Mouse (Mus musculus): ENCODE results near the gene Ankrd34c. TPM values are rescaled to one million over a fixed set of nuclear protein-coding genes. Genes with fewer than 3 reads are reported as not detected.

Ankrd34c gene
- polyA plus RNA-seq (2015; fragmentation: Nextera tagmentation; extraction: Ambion mirVana) = not detected in 2 replicates

GRCm38 (mm10) chr9:89738295-89738694, at the start of gene Ankrd34c:
TSS of gene Ankrd34c (minus strand) at chr9:89738475.
- no peak for ATAC-seq (replicated peaks; ENCODE audit: insufficient number of reproducible peaks, insufficient read depth, low FRiP score, low read depth)

GRCm38 (mm10) chr9:89787532-89787931, 49.3 kb upstream of the Ankrd34c start:
- Histone ChIP-seq H3K9me3 (replicated peaks) (no peaks in the 10 kb centered on the region), H3K27ac (no peak overlapping the region), H3K27me3 (no peaks in the 10 kb centered on the region), H3K36me3 (no peaks in the 10 kb centered on the region), H3K4me2 (no peak overlapping the region), H3K4me1 (replicated peaks) (no peaks in the 10 kb centered on the region), H3K4me3 (no peak overlapping the region), H3K9ac (no peak overlapping the region)
- no peak for ATAC-seq (replicated peaks; ENCODE audit: insufficient number of reproducible peaks, insufficient read depth, low FRiP score, low read depth)
- WGBS = 66% methylated on average over 4 of the region's 4 CpGs

More at GRCm38 (mm10) chr9:89738295-89738694, at the start of gene Ankrd34c:
- H3K9ac ChIP-seq = no peak within 1 kb of the TSS
- H3K4me1 ChIP-seq (replicated peaks) = no peaks in the 10 kb centered on the region
- no peak within 1 kb of the TSS for H3K4me2 ChIP-seq
- no peaks in the 10 kb centered on the region for H3K36me3 ChIP-seq
- H3K27ac ChIP-seq = no peak within 1 kb of the TSS
- 2% methylated on average over 8 of the region's 8 CpGs for WGBS
- no peaks in the 10 kb centered on the region for H3K9me3 ChIP-seq (replicated peaks)
- H3K4me3 ChIP-seq = no peak within 1 kb of the TSS
- H3K27me3 ChIP-seq = peaks cover 25% of the 10 kb centered on the region

GRCm38 (mm10) chr9:89781395-89781927, 43.2 kb upstream of the Ankrd34c start:
- H3K27me3 ChIP-seq = no peaks in the 10 kb centered on the region
- no peak overlapping the region for H3K27ac ChIP-seq
- H3K9ac ChIP-seq = no peak overlapping the region
- no peak overlapping the region for H3K4me2 ChIP-seq
- H3K4me1 ChIP-seq (replicated peaks) = no peaks in the 10 kb centered on the region
- H3K4me3 ChIP-seq = no peak overlapping the region
- H3K9me3 ChIP-seq (replicated peaks) = no peaks in the 10 kb centered on the region
- no peaks in the 10 kb centered on the region for H3K36me3 ChIP-seq
- ATAC-seq (replicated peaks; ENCODE audit: insufficient number of reproducible peaks, insufficient read depth, low FRiP score, low read depth) = no peak

GRCm38 (mm10) chr9:89779237-89779636, 41.0 kb upstream of the Ankrd34c start:
- WGBS = 95% methylated on average over 1 of the region's 1 CpGs
- H3K36me3 ChIP-seq = no peaks in the 10 kb centered on the region
- no peaks in the 10 kb centered on the region for H3K27me3 ChIP-seq
- H3K4me3 ChIP-seq = no peak overlapping the region
- no peak overlapping the region for H3K27ac ChIP-seq
- no peak overlapping the region for H3K9ac ChIP-seq
- H3K9me3 ChIP-seq (replicated peaks) = no peaks in the 10 kb centered on the region
- no peak overlapping the region for H3K4me2 ChIP-seq
- no peaks in the 10 kb centered on the region for H3K4me1 ChIP-seq (replicated peaks)
- no peak for ATAC-seq (replicated peaks; ENCODE audit: insufficient number of reproducible peaks, insufficient read depth, low FRiP score, low read depth)

GRCm38 (mm10) chr9:89771153-89771552, 32.9 kb upstream of the Ankrd34c start:
- Histone ChIP-seq H3K4me2 (no peak overlapping the region), H3K4me1 (replicated peaks) (0 out of 2 replicates have a peak, but pooled peaks cover 2% of the 10 kb centered on the region), H3K9me3 (replicated peaks) (no peaks in the 10 kb centered on the region), H3K4me3 (no peak overlapping the region), H3K27ac (no peak overlapping the region), H3K9ac (no peak overlapping the region), H3K27me3 (no peaks in the 10 kb centered on the region), H3K36me3 (no peaks in the 10 kb centered on the region)
- 10% methylated on average over 1 of the region's 1 CpGs for WGBS
- ATAC-seq (replicated peaks; ENCODE audit: insufficient number of reproducible peaks, insufficient read depth, low FRiP score, low read depth) = no peak; the same call in 1 of the 2 replicates

GRCm38 (mm10) chr9:89762017-89762416, 23.7 kb upstream of the Ankrd34c start:
- Histone ChIP-seq H3K4me3 (no peak overlapping the region), H3K27ac (no peak overlapping the region), H3K9ac (no peak overlapping the region), H3K27me3 (no peaks in the 10 kb centered on the region), H3K36me3 (no peaks in the 10 kb centered on the region), H3K4me2 (no peak overlapping the region), H3K4me1 (replicated peaks) (no peaks in the 10 kb centered on the region), H3K9me3 (replicated peaks) (no peaks in the 10 kb centered on the region)
- WGBS = 65% methylated on average over 1 of the region's 1 CpGs
- no peak for ATAC-seq (replicated peaks; ENCODE audit: insufficient number of reproducible peaks, insufficient read depth, low FRiP score, low read depth)

- Histone ChIP-seq H3K9me3 (replicated peaks) (no peaks in the 10 kb centered on the region), H3K4me1 (replicated peaks) (no peaks in the 10 kb centered on the region), H3K27me3 (no peaks in the 10 kb centered on the region), H3K27ac (no peak overlapping the region), H3K4me2 (no peak overlapping the region), H3K9ac (no peak overlapping the region), H3K36me3 (no peaks in the 10 kb centered on the region), H3K4me3 (no peak overlapping the region)
- ATAC-seq (replicated peaks; ENCODE audit: insufficient number of reproducible peaks, insufficient read depth, low FRiP score, low read depth) = no peak
- WGBS = 58% methylated on average over 1 of the region's 1 CpGs
Measured at GRCm38 (mm10) chr9:89758569-89758968, 20.3 kb upstream of the Ankrd34c start.

GRCm38 (mm10) chr9:89758139-89758538, 19.9 kb upstream of the Ankrd34c start:
- no peak for ATAC-seq (replicated peaks; ENCODE audit: insufficient number of reproducible peaks, insufficient read depth, low FRiP score, low read depth)
- H3K36me3 ChIP-seq = no peaks in the 10 kb centered on the region
- no peak overlapping the region for H3K9ac ChIP-seq
- H3K4me1 ChIP-seq (replicated peaks) = no peaks in the 10 kb centered on the region
- H3K27me3 ChIP-seq = no peaks in the 10 kb centered on the region
- H3K4me3 ChIP-seq = no peak overlapping the region
- WGBS = 75% methylated on average over 1 of the region's 1 CpGs
- no peaks in the 10 kb centered on the region for H3K9me3 ChIP-seq (replicated peaks)
- H3K27ac ChIP-seq = no peak overlapping the region
- no peak overlapping the region for H3K4me2 ChIP-seq

- whole genome bisulfite sequencing = 32% methylated on average over 4 of the region's 4 CpGs
- Histone ChIP-seq H3K4me3 (no peak overlapping the region), H3K27me3 (no peaks in the 10 kb centered on the region), H3K27ac (no peak overlapping the region), H3K4me2 (no peak overlapping the region), H3K9ac (no peak overlapping the region), H3K4me1 (replicated peaks) (no peaks in the 10 kb centered on the region), H3K36me3 (no peaks in the 10 kb centered on the region), H3K9me3 (replicated peaks) (no peaks in the 10 kb centered on the region)
- ATAC-seq (replicated peaks; ENCODE audit: insufficient number of reproducible peaks, insufficient read depth, low FRiP score, low read depth) = no peak
Measured at GRCm38 (mm10) chr9:89757571-89757970, 19.3 kb upstream of the Ankrd34c start.

- Histone ChIP-seq H3K4me3 (no peak overlapping the region), H3K9me3 (replicated peaks) (no peaks in the 10 kb centered on the region), H3K4me2 (no peak overlapping the region), H3K27ac (no peak overlapping the region), H3K27me3 (peaks cover 25% of the 10 kb centered on the region), H3K4me1 (replicated peaks) (no peaks in the 10 kb centered on the region), H3K36me3 (no peaks in the 10 kb centered on the region), H3K9ac (no peak overlapping the region)
- ATAC-seq (replicated peaks; ENCODE audit: insufficient number of reproducible peaks, insufficient read depth, low FRiP score, low read depth) = no peak
Measured at GRCm38 (mm10) chr9:89740041-89740440, 1.8 kb upstream of the Ankrd34c start.

- Histone ChIP-seq H3K4me3 (no peak overlapping the region), H3K9me3 (replicated peaks) (no peaks in the 10 kb centered on the region), H3K27me3 (peaks cover 25% of the 10 kb centered on the region), H3K36me3 (no peaks in the 10 kb centered on the region), H3K4me2 (no peak overlapping the region), H3K27ac (no peak overlapping the region), H3K4me1 (replicated peaks) (no peaks in the 10 kb centered on the region), H3K9ac (no peak overlapping the region)
- ATAC-seq (replicated peaks; ENCODE audit: insufficient number of reproducible peaks, insufficient read depth, low FRiP score, low read depth) = no peak
- WGBS = 16% methylated on average over 6 of the region's 6 CpGs
Measured at GRCm38 (mm10) chr9:89737888-89738287, 387 bp downstream of the Ankrd34c start.

GRCm38 (mm10) chr9:89736932-89737705, 1.2 kb downstream of the Ankrd34c start:
- Histone ChIP-seq H3K4me3 (no peak overlapping the region), H3K4me1 (replicated peaks) (no peaks in the 10 kb centered on the region), H3K27me3 (peaks cover 25% of the 10 kb centered on the region), H3K27ac (no peak overlapping the region), H3K9me3 (replicated peaks) (no peaks in the 10 kb centered on the region), H3K4me2 (no peak overlapping the region), H3K36me3 (no peaks in the 10 kb centered on the region), H3K9ac (no peak overlapping the region)
- ATAC-seq (replicated peaks; ENCODE audit: insufficient number of reproducible peaks, insufficient read depth, low FRiP score, low read depth) = no peak
- 8% methylated on average over 20 of the region's 20 CpGs for WGBS

Measured in heart, embryonic 15.5 days (tissue).